Mouse (Mus musculus): ENCODE data around the gene Gtf2a1.

The Gtf2a1 gene

GRCm38 (mm10) chr12:91581204-91582070 lies 8.8 kb downstream of the Gtf2a1 start:
- 67% methylated on average over 6 of the region's 6 CpGs for WGBS

GRCm38 (mm10) chr12:91579665-91580064 lies 10.6 kb downstream of the Gtf2a1 start:
- WGBS, result 95% methylated on average over 2 of the region's 2 CpGs

GRCm38 (mm10) chr12:91571708-91572107 lies 18.6 kb downstream of the Gtf2a1 start:
- WGBS, result 74% methylated on average over 2 of the region's 2 CpGs

GRCm38 (mm10) chr12:91569255-91569654 lies 21.0 kb downstream of the Gtf2a1 start:
- 87% methylated on average over 3 of the region's 3 CpGs for WGBS

- 90% methylated on average over 4 of the region's 4 CpGs for WGBS
Observed at GRCm38 (mm10) chr12:91567145-91567544, 23.1 kb downstream of the Gtf2a1 start.

- 76% methylated on average over 4 of the region's 4 CpGs for WGBS
Observed at GRCm38 (mm10) chr12:91558152-91558551, 32.1 kb downstream of the Gtf2a1 start.

GRCm38 (mm10) chr12:91557358-91558005 lies 32.8 kb downstream of the Gtf2a1 start:
- 74% methylated on average over 8 of the region's 8 CpGs for WGBS

- 12% methylated on average over 19 of the region's 19 CpGs for WGBS
Observed at GRCm38 (mm10) chr12:91551773-91552526, 38.3 kb downstream of the Gtf2a1 start.

DNA sequence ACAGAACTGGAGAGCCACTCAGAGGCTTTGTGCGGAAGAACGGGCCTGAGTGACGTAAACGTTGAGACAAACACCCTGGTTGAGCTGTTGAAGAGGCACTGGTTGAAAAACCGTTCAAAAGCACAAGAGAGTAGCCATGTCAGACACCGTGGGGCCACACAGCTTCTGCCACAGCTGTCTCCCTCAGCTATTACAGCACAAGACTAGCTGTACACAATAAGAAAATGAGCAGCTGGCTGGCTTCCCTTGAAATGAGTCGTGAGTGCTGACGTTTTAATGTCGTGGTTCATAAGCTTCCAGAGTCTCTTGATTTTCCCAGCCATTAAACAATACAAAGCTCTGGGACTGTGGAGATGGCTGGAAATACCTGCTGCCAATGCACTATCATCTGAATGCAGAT lies 40.8 kb downstream of the Gtf2a1 start:
- 69% methylated on average over 9 of the region's 9 CpGs for WGBS

- WGBS, result 96% methylated on average over 7 of the region's 7 CpGs
Observed at GRCm38 (mm10) chr12:91540202-91540601, 50.1 kb downstream of the Gtf2a1 start.

GRCm38 (mm10) chr12:91534514-91534913 lies 55.8 kb downstream of the Gtf2a1 start:
- WGBS, result 80% methylated on average over 6 of the region's 6 CpGs

DNA sequence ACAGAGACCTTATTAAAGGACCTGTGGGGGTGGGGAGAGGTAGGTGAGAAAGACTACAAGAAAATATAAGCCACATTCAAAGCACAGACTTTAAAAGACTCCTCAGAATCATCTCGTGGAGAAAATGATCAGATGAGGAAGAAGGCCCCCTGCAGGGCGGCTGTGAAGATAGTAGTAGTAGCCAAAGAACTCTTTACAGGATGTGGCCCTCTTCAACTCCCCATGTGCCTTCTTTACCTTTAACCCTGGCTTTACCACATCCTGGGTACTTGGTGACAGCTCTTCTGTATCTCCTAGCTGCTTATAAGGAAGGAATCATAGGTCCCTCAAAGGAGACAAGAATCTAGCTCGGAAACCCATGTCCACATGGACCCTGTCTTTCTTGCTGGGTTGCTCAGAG lies 66.7 kb downstream of the Gtf2a1 start:
- 82% methylated on average over 3 of the region's 3 CpGs for WGBS

DNA sequence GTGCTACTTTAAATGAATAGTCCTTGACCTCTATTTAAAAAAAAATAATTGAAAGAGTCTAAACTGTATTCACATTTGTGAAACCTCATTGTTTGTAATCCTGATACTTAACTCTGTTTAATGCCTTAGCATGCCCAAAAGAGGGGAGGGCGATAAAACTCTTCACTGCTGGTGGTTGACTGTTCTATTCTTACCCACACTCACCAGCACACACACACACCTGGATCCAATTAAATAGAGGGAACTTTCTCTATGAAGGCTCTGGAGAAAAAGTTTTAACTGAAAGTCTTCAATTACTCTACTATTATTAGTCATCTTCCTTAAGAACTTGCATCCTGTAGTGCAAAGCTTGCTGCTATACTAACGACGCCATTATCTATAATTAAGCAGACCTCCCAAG lies 72.5 kb downstream of the Gtf2a1 start:
- 39% methylated on average over 3 of the region's 3 CpGs for WGBS

DNA sequence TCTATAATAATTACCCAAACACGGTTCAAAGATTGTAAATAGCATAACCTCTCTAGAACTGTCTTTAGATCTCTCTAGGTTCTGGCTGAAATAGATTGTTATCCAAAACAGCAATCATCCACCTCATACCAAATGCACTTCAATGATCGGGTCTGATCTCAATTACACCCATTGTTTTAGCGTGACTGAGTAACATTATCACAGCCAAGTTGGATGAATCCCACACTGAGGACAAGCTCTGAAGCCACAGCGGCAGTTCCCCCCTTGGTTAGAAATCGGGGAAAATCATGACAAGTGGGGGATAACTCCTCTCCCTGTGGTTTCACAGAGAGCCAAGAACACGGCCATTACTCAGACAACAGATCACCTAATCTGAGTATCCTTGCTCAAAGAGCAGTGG lies 76.3 kb downstream of the Gtf2a1 start:
- 63% methylated on average over 6 of the region's 6 CpGs for WGBS

DNA sequence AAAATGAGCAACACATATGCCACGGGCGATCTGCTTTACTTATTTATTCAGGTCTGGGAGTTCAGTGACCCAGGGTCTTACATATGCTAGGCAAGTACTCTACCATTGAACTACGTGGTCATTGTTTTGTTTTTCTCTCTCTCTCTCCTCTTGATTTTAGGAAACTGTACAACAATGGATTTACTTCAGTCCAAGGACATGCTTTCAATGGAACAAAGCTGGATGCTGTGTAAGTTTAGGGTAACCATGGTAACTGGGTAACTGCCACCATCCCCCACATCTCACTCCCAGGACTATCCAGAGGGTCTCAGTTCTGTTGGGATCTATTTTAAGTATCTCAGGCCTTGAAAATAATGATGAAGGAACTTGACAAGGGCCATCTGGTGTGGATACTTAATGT lies 78.5 kb downstream of the Gtf2a1 start:
- 38% methylated on average over 3 of the region's 3 CpGs for WGBS
